ENCODE assay signal across 8 mouse cellular contexts in the genomic region with DNA sequence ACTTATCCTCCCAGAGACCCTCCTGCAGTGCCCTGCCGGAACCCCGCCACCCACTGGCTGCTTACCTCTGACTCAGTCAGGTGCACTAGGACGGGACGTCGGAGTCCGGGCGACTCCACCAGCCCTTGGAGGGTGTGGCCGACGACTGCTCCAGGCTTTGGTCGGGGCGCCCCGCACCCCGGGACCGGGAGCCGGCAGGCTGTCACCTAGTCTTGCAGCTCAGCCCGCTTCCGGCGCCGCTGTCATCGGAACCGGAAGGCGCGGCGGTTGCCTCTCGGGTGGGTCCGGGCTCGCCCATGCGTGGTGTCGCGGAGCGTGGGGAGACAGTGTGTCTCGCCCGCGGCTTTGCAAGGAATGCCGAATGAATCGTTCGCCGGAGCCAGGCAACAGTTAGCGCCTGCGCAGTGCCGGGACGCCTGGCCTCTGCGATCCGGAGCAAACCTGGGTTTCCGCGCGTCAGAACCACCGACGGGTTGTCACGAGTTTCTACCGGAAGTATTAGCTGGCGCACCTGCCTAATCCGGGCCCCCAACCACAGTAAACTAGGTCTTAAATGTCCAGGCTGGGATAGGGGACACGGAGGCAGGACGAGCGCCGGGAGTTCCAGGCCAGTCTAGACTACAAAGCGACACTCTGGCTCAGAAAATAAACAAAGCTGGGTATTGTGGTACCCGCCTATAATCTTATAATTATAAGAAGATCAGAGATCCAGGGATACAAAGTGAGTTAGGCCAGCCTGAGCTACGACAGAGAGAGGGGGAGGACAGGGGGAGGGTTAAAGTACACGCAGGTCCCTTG. TPM values are rescaled to one million over a fixed set of nuclear protein-coding genes. Genes with fewer than 3 reads are reported as not detected.
A peak's percentile ranks its signal among the peaks of the same experiment; 100 is the strongest.
DNase-seq lines count a peak whose midpoint lies in the region; ATAC-seq lines count a peak whose summit lies in the region.

A gene (minus strand): TSS at position 372 of the 798 bp plus-strand sequence.

- intact Hi-C loops in left cerebral cortex, postnatal 4 days (cut with DNase I): no loop called here

- DNase-seq in 3134 (ENCODE audit: extremely low read depth, insufficient read length, low spot score): peak; percentile 91
- peak; percentile 87 for DNase-seq in adrenal gland, postnatal 25 days
- DNase-seq in embryonic facial prominence, embryonic 11.5 days (ENCODE audit: low spot score): peak; percentile 88
- peak; percentile 90 for DNase-seq in kidney, adult 11 months
- DNase-seq in left cerebral cortex, postnatal 4 days: peak; percentile 88
- DNase-seq in midbrain, embryonic 11.5 days (ENCODE audit: low spot score, missing footprints): peak; percentile 98
- peak; percentile 85 for DNase-seq in skeletal muscle tissue, adult 2 months (ENCODE audit: low read depth, low spot score)

- peak within 1 kb of the TSS; percentile 64 for H3K9ac ChIP-seq in embryonic facial prominence, embryonic 11.5 days (replicated peaks; ENCODE audit: low read length)
- peak within 1 kb of the TSS; percentile 68 for H3K9ac ChIP-seq in midbrain, embryonic 11.5 days (ENCODE audit: low read length)

- H3K27me3 ChIP-seq in embryonic facial prominence, embryonic 11.5 days (ENCODE audit: control insufficient read depth, insufficient read depth, low read length): no peaks in the 10 kb centered on the region
- no peaks in the 10 kb centered on the region for H3K27me3 ChIP-seq in midbrain, embryonic 11.5 days (ENCODE audit: control insufficient read depth, insufficient read depth, low read length)

- peak within 1 kb of the TSS; percentile 58; the same call in 1 of the 2 replicates for H3K27ac ChIP-seq in embryonic facial prominence, embryonic 11.5 days (replicated peaks; ENCODE audit: low read depth, low read length)
- H3K27ac ChIP-seq in midbrain, embryonic 11.5 days (ENCODE audit: low read depth, low read length): peak within 1 kb of the TSS; percentile 45; the same call in 1 of the 2 replicates

- H3K36me3 ChIP-seq in embryonic facial prominence, embryonic 11.5 days (replicated peaks; ENCODE audit: control insufficient read depth, insufficient read depth, low read depth, low read length): no peaks in the 10 kb centered on the region
- H3K36me3 ChIP-seq in midbrain, embryonic 11.5 days (ENCODE audit: control insufficient read depth, insufficient read depth, low read length): no peaks in the 10 kb centered on the region

- H3K4me2 ChIP-seq in embryonic facial prominence, embryonic 11.5 days (ENCODE audit: low read depth, low read length): peak within 1 kb of the TSS; percentile 81
- peak within 1 kb of the TSS; percentile 54 for H3K4me2 ChIP-seq in midbrain, embryonic 11.5 days

- no peaks in the 10 kb centered on the region for H3K9me3 ChIP-seq in embryonic facial prominence, embryonic 11.5 days (replicated peaks; ENCODE audit: control insufficient read depth, low read length)
- H3K9me3 ChIP-seq in midbrain, embryonic 11.5 days (ENCODE audit: control insufficient read depth, low read length): no peaks in the 10 kb centered on the region

- under 1% methylated on average over 61 of the region's 61 CpGs for WGBS in embryonic facial prominence, embryonic 11.5 days
- under 1% methylated on average over 60 of the region's 61 CpGs for WGBS in midbrain, embryonic 11.5 days

- peak; percentile 68 for ATAC-seq in embryonic facial prominence, embryonic 11.5 days (replicated peaks; ENCODE audit: insufficient number of reproducible peaks, low FRiP score, low TSS enrichment, low read depth)
- peak; percentile 36 for ATAC-seq in granulocyte monocyte progenitor cell, adult 5-6 weeks (replicated peaks; ENCODE audit: poor library complexity, severe bottlenecking)
- ATAC-seq in midbrain, embryonic 11.5 days (ENCODE audit: low FRiP score): peak; percentile 85

- peak within 1 kb of the TSS; percentile 73 for H3K4me3 ChIP-seq in embryonic facial prominence, embryonic 11.5 days (ENCODE audit: low read depth, low read length)
- peak within 1 kb of the TSS; percentile 57 for H3K4me3 ChIP-seq in midbrain, embryonic 11.5 days (ENCODE audit: low read depth, low read length)

- H3K4me1 ChIP-seq in embryonic facial prominence, embryonic 11.5 days (ENCODE audit: control insufficient read depth, insufficient read depth, low read length): no peaks in the 10 kb centered on the region
- peaks cover 11% of the 10 kb centered on the region; the same call in 1 of the 2 replicates for H3K4me1 ChIP-seq in midbrain, embryonic 11.5 days (ENCODE audit: control insufficient read depth, insufficient read depth, low read length)

RNA-seq across cellular contexts. Expression of the gene that starts here (rescaled TPM):
- 54.7 and 55.8 TPM in 2 replicates for total RNA-seq in adrenal gland, postnatal 25 days (2021)
- 36.0 and 39.0 TPM in 2 replicates for polyA plus RNA-seq in embryonic facial prominence, embryonic 11.5 days (2014; fragmentation: Nextera tagmentation; extraction: Ambion mirVana)
- total RNA-seq in granulocyte monocyte progenitor cell, adult 5-6 weeks (2014; fragmentation: Nextera tagmentation): 17.9 and 19.2 TPM in 2 replicates
- 12.8 and 14.1 TPM in 2 replicates for total RNA-seq in granulocyte monocyte progenitor cell, adult 5-6 weeks (2017)
- 10 to 100 TPM; 41.4 to 47.5 TPM for total RNA-seq in left cerebral cortex, postnatal 4 days (2021)
- 40.4 and 41.5 TPM in 2 replicates for polyA plus RNA-seq in midbrain, embryonic 11.5 days (2014; fragmentation: Nextera tagmentation; extraction: Ambion mirVana)

Comparison
In these comparisons a context has a peak if more than half of its experiments do, and no peak if none do; other contexts are left out.
1. Peak in every context shown above with its lines: DNase-seq, ATAC-seq, H3K4me3 ChIP-seq and H3K27ac ChIP-seq.